Mouse (Mus musculus) brain, adult 10 weeks (tissue): ENCODE results near the gene Pop4. TPM values are rescaled to one million over a fixed set of nuclear protein-coding genes. Genes with fewer than 3 reads are reported as not detected.

ENCODE experiments used
- polyA plus RNA-seq: library from polyadenylated mRNA; stranded (reverse); fragments of 350-450 nt; fragmentation: Illumina TruSeq; extraction: RNeasy Lipid Tissue Mini Kit (QIAGEN cat#74804); gene quantifications from one replicate; pipeline ENCODE4 v1.2.3, GENCODE M21; 2015; ENCODE audit warnings: low read depth, low replicate concordance

The Pop4 gene
- 30.4 TPM for polyA plus RNA-seq

GRCm38 (mm10) chr7:38270703-38271510, at the start of gene Pop4:
TSS of gene Pop4 (minus strand) at chr7:38271423.

GRCm38 (mm10) chr7:38227900-38228298, 43.3 kb downstream of the Pop4 start, which contains the start of gene Plekhf1:
TSS of gene Plekhf1 (minus strand) at chr7:38228016.

Other genes with a start within 250 kb of the Pop4 start
- gene Uri1, start 247.9 kb downstream of the Pop4 start, polyA plus RNA-seq = 47.2 TPM
- gene Ccne1, start 163.9 kb downstream of the Pop4 start, polyA plus RNA-seq = 19.6 TPM
- 20.7 TPM for gene 1600014C10Rik, start 88.2 kb downstream of the Pop4 start, polyA plus RNA-seq
- 2.8 TPM for gene Plekhf1, start 43.4 kb downstream of the Pop4 start, polyA plus RNA-seq